ENCODE assay signal across 11 mouse cellular contexts in the genomic region with DNA sequence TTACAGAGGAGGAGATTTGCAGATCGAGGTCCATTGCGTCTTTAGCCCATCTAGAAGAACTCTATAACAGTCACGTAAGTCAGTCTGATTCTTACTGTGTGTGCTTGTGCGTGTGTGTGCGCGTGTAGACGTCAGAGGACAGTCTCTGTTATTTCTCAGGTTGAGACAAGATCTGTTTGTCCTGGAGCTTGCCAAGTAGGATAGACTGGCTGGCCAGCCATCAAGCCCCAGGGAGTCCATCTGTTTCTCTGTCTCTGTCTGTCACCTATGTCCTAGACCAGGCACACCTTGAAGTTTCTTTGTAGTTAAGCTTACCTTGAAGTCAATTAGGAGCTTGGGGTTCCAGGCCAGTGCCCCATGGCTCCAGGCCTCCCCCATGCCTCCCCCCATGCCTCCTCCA. TPM values are rescaled to one million over a fixed set of nuclear protein-coding genes. Genes with fewer than 3 reads are reported as not detected.
A peak's percentile ranks its signal among the peaks of the same experiment; 100 is the strongest.
DNase-seq lines count a peak whose midpoint lies in the region.
"Had no signal": no experiment of that assay in that cellular context is flagged by ENCODE, and none has a peak within 500 bp of the region (broad histone marks: within the 10 kb centered on the region; RNA-seq: fewer than 3 reads in every experiment).

No protein-coding gene starts in this region.

- peak; percentile 62 for DNase-seq in brain, adult 2 months (ENCODE audit: low read depth, low spot score)
- peak; percentile 69 to 74 for DNase-seq in cerebellum, adult 18-20 months
- DNase-seq in cerebellum, adult 9-11 months, result peak; percentile 79
- DNase-seq in cerebellum, postnatal 36 days, result peak; percentile 71
- no peak for DNase-seq in adrenal gland, adult 18-20 months (ENCODE audit: low spot score in 2 of 2)
- DNase-seq in layer of hippocampus, adult 11-12 months (ENCODE audit: low spot score), result no peak
- DNase-seq: adrenal gland, adult 8-10 months; adrenal gland, postnatal 36 days; gastrocnemius, adult 2 months; gastrocnemius, postnatal 25 days; kidney, adult 18-20 months had no signal

RNA-seq across cellular contexts. Expression of a gene that starts 16.1 kb away (rescaled TPM):
- 10 to 100 TPM in 1 of 2 experiments, 1 to 10 TPM in 1; 9.5 to 10.0 TPM for total RNA-seq in adrenal gland, adult 18-20 months (2021)

RNA-seq across cellular contexts. Expression of a gene that starts 17.1 kb away (rescaled TPM):
- total RNA-seq in adrenal gland, adult 18-20 months (2021), result 1 to 10 TPM in 1 of 2 experiments, under 1 TPM in 1; 0.70 to 1.0 TPM

RNA-seq across cellular contexts. Expression of a gene that starts 43.5 kb away (rescaled TPM):
- total RNA-seq in adrenal gland, adult 18-20 months (2021), result 10 to 100 TPM; 29.6 to 42.8 TPM

RNA-seq across cellular contexts. Expression of a gene that starts 55.2 kb away (rescaled TPM):
- total RNA-seq in adrenal gland, adult 18-20 months (2021), result 1 to 10 TPM; 1.4 to 1.7 TPM

Comparison
In these comparisons a context has a peak if more than half of its experiments do, and no peak if none do; other contexts are left out.
1. DNase-seq: peak in brain, adult 2 months (single experiment), cerebellum, adult 18-20 months (2 of 2), cerebellum, adult 9-11 months (single experiment) and cerebellum, postnatal 36 days (2 of 2); none in adrenal gland, adult 18-20 months (0 of 2) and layer of hippocampus, adult 11-12 months (single experiment).